Mouse (Mus musculus) myocyte (in vitro differentiated cells): Measurements from ENCODE around the gene Gpr89. TPM values are rescaled to one million over a fixed set of nuclear protein-coding genes. Genes with fewer than 3 reads are reported as not detected.

Source experiments
- H3K27me3 ChIP-seq: one replicate; pipeline ENCODE4 v1.6.1; 2011; ENCODE audit not compliant: control insufficient read depth, insufficient read depth, insufficient read length
- H3K36me3 ChIP-seq: one replicate; pipeline ENCODE4 v1.6.1; 2011; ENCODE audit not compliant: control insufficient read depth, insufficient read depth
- H3K4me2 ChIP-seq: one replicate; pipeline ENCODE4 v1.6.1; 2011; ENCODE audit warnings: low read depth, control low read depth
- H3K4me3 ChIP-seq: one replicate; pipeline ENCODE4 v1.5.1; 2011; ENCODE audit warnings: mild to moderate bottlenecking, control low read depth, moderate library complexity
- H3K79me2 ChIP-seq: one replicate; pipeline ENCODE4 v1.6.1; 2011; ENCODE audit not compliant: control insufficient read depth, insufficient read depth
- H3ac ChIP-seq: one replicate; pipeline ENCODE4 v1.6.1; 2011; ENCODE audit not compliant: control insufficient read depth, insufficient read length
- CEBPB ChIP-seq: IDR thresholded peaks from 2 replicates; pipeline ENCODE4 v1.6.1; 2011; ENCODE audit warnings: mild to moderate bottlenecking, moderate library complexity; ENCODE audit not compliant: poor library complexity, insufficient read depth, severe bottlenecking
- E2F4 ChIP-seq: IDR thresholded peaks from one replicate; pipeline ENCODE4 v1.6.1; 2011; ENCODE audit warnings: mild to moderate bottlenecking, control low read depth, moderate library complexity; ENCODE audit not compliant: insufficient read depth
- MAX ChIP-seq: IDR thresholded peaks from one replicate; pipeline ENCODE4 v1.6.1; 2011; ENCODE audit warnings: low read depth, mild to moderate bottlenecking, control low read depth
- MYOD1 ChIP-seq, 3 experiments: IDR thresholded peaks; one replicate each; pipeline ENCODE4 v1.6.1; 2011; ENCODE audit warnings: control low read depth in 2 of 3, low read depth in 2 of 3, mild to moderate bottlenecking in 2 of 3, moderate library complexity in 1 of 3; ENCODE audit not compliant: insufficient read length in 2 of 3, control insufficient read depth in 1 of 3
- MYOG ChIP-seq, 3 experiments: IDR thresholded peaks; one replicate each; pipeline ENCODE4 v1.6.1; 2011; ENCODE audit warnings: control low read depth in 2 of 3, low read depth in 2 of 3, mild to moderate bottlenecking in 2 of 3; ENCODE audit not compliant: insufficient read length in 2 of 3, control insufficient read depth in 1 of 3, insufficient read depth in 1 of 3
- POLR2A ChIP-seq: IDR thresholded peaks from one replicate; pipeline ENCODE4 v1.6.1; 2011; ENCODE audit warnings: low read depth, mild to moderate bottlenecking, control low read depth, moderate library complexity; ENCODE audit not compliant: insufficient read length
- POLR2AphosphoS2 ChIP-seq: IDR thresholded peaks from one replicate; pipeline ENCODE4 v1.6.1; 2011; ENCODE audit warnings: low read depth, control low read depth; ENCODE audit not compliant: insufficient read length
- REST ChIP-seq: IDR thresholded peaks from one replicate; pipeline ENCODE4 v1.6.1; 2011; ENCODE audit warnings: mild to moderate bottlenecking, control low read depth, moderate library complexity; ENCODE audit not compliant: insufficient read depth, insufficient read length
- SRF ChIP-seq: IDR thresholded peaks from one replicate; pipeline ENCODE4 v1.6.1; 2011; ENCODE audit warnings: low read depth; ENCODE audit not compliant: control insufficient read depth, insufficient read length
- TCF12 ChIP-seq: IDR thresholded peaks from one replicate; pipeline ENCODE4 v1.6.1; 2011; ENCODE audit warnings: mild to moderate bottlenecking, control low read depth; ENCODE audit not compliant: poor library complexity, insufficient read depth, severe bottlenecking
- TCF3 ChIP-seq: IDR thresholded peaks from one replicate; pipeline ENCODE4 v1.6.1; 2011; ENCODE audit warnings: low read depth, control low read depth; ENCODE audit not compliant: insufficient read length
- USF1 ChIP-seq: IDR thresholded peaks from one replicate; pipeline ENCODE4 v1.6.1; 2011; ENCODE audit warnings: low read depth, mild to moderate bottlenecking, control low read depth, moderate library complexity
- polyA plus RNA-seq: library from polyadenylated mRNA; unstranded; fragments of >200 nt; fragmentation: generic; extraction: Trizol; gene quantifications from one replicate; pipeline ENCODE4 v1.2.1, GENCODE M21; 2012; ENCODE audit warnings: missing spikeins

Gene Gpr89
- polyA plus RNA-seq, 1 experiment = 19.2 TPM

- Histone ChIP-seq H3K27me3 (peaks cover 7% of the 10 kb centered on the region), H3K4me2 (peak within 1 kb of the TSS; percentile 98), H3K4me3 (peak within 1 kb of the TSS; percentile 87), H3K79me2 (peaks cover 2% of the 10 kb centered on the region), H3K36me3 (no peaks in the 10 kb centered on the region), H3ac (peak within 1 kb of the TSS; percentile 3)
- TF ChIP-seq E2F4 (no peak), SRF (no peak), MYOG (IDR thresholded peaks at IDR 0.05; ENCODE audit: control insufficient read depth in 1 of 3, insufficient read depth in 1 of 3, insufficient read length in 2 of 3, low read depth in 2 of 3) (no peak), TCF3 (no peak), MYOD1 (IDR thresholded peaks at IDR 0.05; ENCODE audit: control insufficient read depth in 1 of 3, insufficient read length in 2 of 3, low read depth in 2 of 3) (no peak), POLR2AphosphoS2 (no peak), CEBPB (no peak), REST (no peak), MAX (no peak), USF1 (no peak), TCF12 (no peak), POLR2A (no peak)
Measured at GRCm38 (mm10) chr3:96904393-96904792, 753 bp downstream of the Gpr89 start, which contains the start of gene Gja5. TSS of gene Gja5 (plus strand) at chr3:96904693.

GRCm38 (mm10) chr3:96902336-96902999 lies 2.7 kb downstream of the Gpr89 start:
- peaks cover 5% of the 10 kb centered on the region for H3K27me3 ChIP-seq
- TF ChIP-seq MAX (no peak), TCF12 (no peak), MYOD1 (IDR thresholded peaks at IDR 0.05; ENCODE audit: control insufficient read depth in 1 of 3, insufficient read length in 2 of 3, low read depth in 2 of 3) (no peak), POLR2A (no peak), TCF3 (no peak)
- H3ac ChIP-seq = no peak overlapping the region
- H3K79me2 ChIP-seq = peaks cover 2% of the 10 kb centered on the region
- no peak overlapping the region for H3K4me2 ChIP-seq
- no peaks in the 10 kb centered on the region for H3K36me3 ChIP-seq
- H3K4me3 ChIP-seq = no peak overlapping the region

GRCm38 (mm10) chr3:96883690-96884089 lies 21.5 kb downstream of the Gpr89 start:
- Histone ChIP-seq H3K4me2 (no peak overlapping the region), H3K79me2 (no peaks in the 10 kb centered on the region), H3K27me3 (no peaks in the 10 kb centered on the region), H3K4me3 (no peak overlapping the region), H3ac (no peak overlapping the region), H3K36me3 (peaks cover 11% of the 10 kb centered on the region)
- TF ChIP-seq TCF3 (no peak), USF1 (no peak), REST (no peak), MYOG (IDR thresholded peaks at IDR 0.05; ENCODE audit: control insufficient read depth in 1 of 3, insufficient read depth in 1 of 3, insufficient read length in 2 of 3, low read depth in 2 of 3) (no peak), MYOD1 (IDR thresholded peaks at IDR 0.05; ENCODE audit: control insufficient read depth in 1 of 3, insufficient read length in 2 of 3, low read depth in 2 of 3) (no peak), E2F4 (no peak), SRF (no peak), CEBPB (no peak), POLR2A (no peak), POLR2AphosphoS2 (no peak), MAX (no peak), TCF12 (no peak)

- Histone ChIP-seq H3K36me3 (peaks cover 8% of the 10 kb centered on the region), H3K4me2 (no peak overlapping the region), H3K79me2 (no peaks in the 10 kb centered on the region), H3K27me3 (no peaks in the 10 kb centered on the region), H3K4me3 (no peak overlapping the region), H3ac (no peak overlapping the region)
- no peak for TF ChIP-seq TCF3
- TF ChIP-seq CEBPB = no peak
- TF ChIP-seq MAX = no peak
- no peak for TF ChIP-seq REST
- TF ChIP-seq MYOD1 (IDR thresholded peaks at IDR 0.05; ENCODE audit: control insufficient read depth in 1 of 3, insufficient read length in 2 of 3, low read depth in 2 of 3) = no peak
- no peak for TF ChIP-seq POLR2A
Measured at GRCm38 (mm10) chr3:96882061-96882849, 22.9 kb downstream of the Gpr89 start.

- H3K27me3 ChIP-seq = no peaks in the 10 kb centered on the region
- H3K4me2 ChIP-seq = no peak overlapping the region
- no peak overlapping the region for H3ac ChIP-seq
- no peak overlapping the region for H3K4me3 ChIP-seq
- H3K36me3 ChIP-seq = peaks cover 11% of the 10 kb centered on the region
- no peaks in the 10 kb centered on the region for H3K79me2 ChIP-seq
- TF ChIP-seq USF1 (no peak), SRF (no peak), POLR2A (no peak), REST (no peak), E2F4 (no peak), TCF12 (no peak), MYOD1 (IDR thresholded peaks at IDR 0.05; ENCODE audit: control insufficient read depth in 1 of 3, insufficient read length in 2 of 3, low read depth in 2 of 3) (no peak), MYOG (IDR thresholded peaks at IDR 0.05; ENCODE audit: control insufficient read depth in 1 of 3, insufficient read depth in 1 of 3, insufficient read length in 2 of 3, low read depth in 2 of 3) (no peak), POLR2AphosphoS2 (no peak), MAX (no peak)
Measured at GRCm38 (mm10) chr3:96881557-96881956, 23.6 kb downstream of the Gpr89 start.
